Mouse (Mus musculus): ENCODE results near the gene Cdr2l. TPM values are rescaled to one million over a fixed set of nuclear protein-coding genes. Genes with fewer than 3 reads are reported as not detected.
"Not testable (repeated sequence)": the region's sequence is repeated elsewhere in the genome, so short reads cannot be mapped to it uniquely, and the experiment has no call there.

Cdr2l gene
- polyA plus RNA-seq, 1 experiment from 2014 or later = 18.5 TPM

DNA sequence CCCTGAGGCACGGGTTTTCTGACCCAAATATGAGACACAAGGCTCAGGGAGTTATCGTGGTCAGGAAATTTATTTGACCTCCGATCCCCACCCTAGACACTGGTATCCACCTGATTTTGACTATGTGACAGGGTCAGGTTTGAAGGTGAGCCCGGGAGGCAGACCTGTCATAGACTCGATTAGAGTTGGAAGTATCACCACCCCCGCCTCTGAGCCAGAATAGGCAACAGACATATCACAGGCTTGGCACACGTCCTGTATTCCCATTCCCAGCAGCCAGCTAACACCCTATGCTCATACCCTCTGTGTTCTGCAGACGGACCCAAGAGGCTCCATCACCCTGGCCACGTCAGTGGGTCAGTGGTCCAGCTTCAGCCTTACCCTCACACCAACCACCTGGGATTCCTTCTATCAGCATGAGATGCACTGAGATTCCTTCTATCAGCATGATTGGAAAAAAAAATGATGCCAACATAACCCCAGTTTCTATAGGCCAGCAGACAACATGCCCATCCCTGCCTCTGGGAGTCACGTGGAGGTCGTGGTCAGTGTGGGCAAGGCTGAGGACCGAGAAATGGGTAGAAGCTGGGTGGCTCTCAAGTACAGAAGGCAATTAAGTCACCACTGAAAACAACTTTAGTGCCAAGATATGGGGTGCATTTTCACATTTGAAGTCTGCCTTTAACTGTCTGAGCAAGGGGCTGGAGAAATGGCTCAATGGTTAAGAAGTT lies 6.9 kb upstream of the Cdr2l start:
- Histone ChIP-seq H3K36me3 (ENCODE audit: control insufficient read depth, insufficient read depth, low read length) (no peaks in the 10 kb centered on the region), H3K4me1 (ENCODE audit: control insufficient read depth, insufficient read depth, low read length) (peaks cover 15% of the 10 kb centered on the region; the same call in 1 of the 2 replicates), H3K27ac (ENCODE audit: low read length) (peak overlapping the region; percentile 85), H3K9ac (ENCODE audit: low read depth, low read length) (peak overlapping the region; percentile 76), H3K4me3 (ENCODE audit: low read depth, low read length) (peak overlapping the region; percentile 51), H3K4me2 (ENCODE audit: low read length) (peak overlapping the region; percentile 63), H3K9me3 (replicated peaks; ENCODE audit: control insufficient read depth, low read length, poor library complexity, severe bottlenecking) (no peaks in the 10 kb centered on the region), H3K27me3 (ENCODE audit: control insufficient read depth, insufficient read depth, low read depth, low read length) (no peaks in the 10 kb centered on the region)
- 0 out of 2 replicates have a peak, but pooled peaks have one; percentile 8 for ATAC-seq
- WGBS = 69% methylated on average over 12 of the region's 12 CpGs

GRCm38 (mm10) chr11:115376722-115377121 lies 5.0 kb upstream of the Cdr2l start:
- no peak overlapping the region for H3K9ac ChIP-seq (ENCODE audit: low read depth, low read length)
- no peak overlapping the region for H3K4me3 ChIP-seq (ENCODE audit: low read depth, low read length)
- no peak overlapping the region for H3K4me2 ChIP-seq (ENCODE audit: low read length)
- no peaks in the 10 kb centered on the region for H3K9me3 ChIP-seq (replicated peaks; ENCODE audit: control insufficient read depth, low read length, poor library complexity, severe bottlenecking)
- peaks cover 20% of the 10 kb centered on the region; the same call in 1 of the 2 replicates for H3K4me1 ChIP-seq (ENCODE audit: control insufficient read depth, insufficient read depth, low read length)
- 73% methylated on average over 7 of the region's 7 CpGs for WGBS
- H3K36me3 ChIP-seq (ENCODE audit: control insufficient read depth, insufficient read depth, low read length) = no peaks in the 10 kb centered on the region
- no peak for ATAC-seq
- no peaks in the 10 kb centered on the region for H3K27me3 ChIP-seq (ENCODE audit: control insufficient read depth, insufficient read depth, low read depth, low read length)
- no peak overlapping the region for H3K27ac ChIP-seq (ENCODE audit: low read length)

DNA sequence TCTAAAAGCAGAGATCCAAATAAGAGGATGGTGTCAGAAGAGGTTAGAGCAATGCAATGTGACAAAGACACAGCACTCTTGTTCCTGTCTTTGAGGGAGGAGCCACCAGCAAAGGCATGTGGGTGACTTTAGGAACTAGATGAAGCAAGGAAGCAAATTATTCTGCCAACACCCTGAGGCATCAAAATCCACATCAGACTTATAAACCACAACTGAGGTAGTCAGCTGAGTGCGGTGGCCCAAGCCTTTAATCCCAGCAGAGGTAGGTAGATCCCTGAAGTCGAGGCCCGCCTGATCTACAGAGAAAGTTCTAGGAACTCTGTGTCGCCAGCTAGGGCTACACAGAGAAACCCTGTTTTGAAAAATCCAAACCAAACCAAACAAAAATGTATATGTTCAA lies 4.5 kb upstream of the Cdr2l start:
- Histone ChIP-seq H3K4me1 (ENCODE audit: control insufficient read depth, insufficient read depth, low read length) (peaks cover 20% of the 10 kb centered on the region; the same call in 1 of the 2 replicates), H3K27me3 (ENCODE audit: control insufficient read depth, insufficient read depth, low read depth, low read length) (no peaks in the 10 kb centered on the region), H3K36me3 (ENCODE audit: control insufficient read depth, insufficient read depth, low read length) (no peaks in the 10 kb centered on the region), H3K4me2 (ENCODE audit: low read length) (no peak overlapping the region), H3K9me3 (replicated peaks; ENCODE audit: control insufficient read depth, low read length, poor library complexity, severe bottlenecking) (no peaks in the 10 kb centered on the region), H3K4me3 (ENCODE audit: low read depth, low read length) (no peak overlapping the region), H3K27ac (ENCODE audit: low read length) (no peak overlapping the region), H3K9ac (ENCODE audit: low read depth, low read length) (no peak overlapping the region)
- WGBS = 92% methylated on average over 4 of the region's 4 CpGs
- ATAC-seq = no peak

DNA sequence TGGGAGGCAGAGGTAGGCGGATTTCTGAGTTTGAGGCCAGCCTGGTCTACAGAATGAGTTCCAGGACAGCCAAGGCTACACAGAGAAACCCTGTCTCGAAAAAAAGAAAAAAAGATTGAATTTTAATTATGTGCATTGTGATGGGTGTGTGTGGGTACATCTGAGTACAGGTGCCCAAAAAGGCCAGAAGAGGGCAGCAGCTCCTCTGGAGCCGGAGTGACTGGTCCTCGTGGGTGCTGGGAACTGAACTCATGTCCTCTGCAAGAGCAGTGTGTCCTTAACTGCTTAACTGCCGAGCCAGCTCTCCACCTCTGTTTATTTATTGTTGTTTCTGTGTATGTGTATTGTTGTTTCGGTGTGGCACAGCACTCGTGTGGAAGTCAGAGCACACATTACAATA lies 3.9 kb upstream of the Cdr2l start:
- peaks cover 23% of the 10 kb centered on the region for H3K4me1 ChIP-seq (ENCODE audit: control insufficient read depth, insufficient read depth, low read length)
- H3K4me3 ChIP-seq (ENCODE audit: low read depth, low read length) = no peak overlapping the region
- H3K4me2 ChIP-seq (ENCODE audit: low read length) = no peak overlapping the region
- WGBS = 88% methylated on average over 7 of the region's 7 CpGs
- no peaks in the 10 kb centered on the region for H3K36me3 ChIP-seq (ENCODE audit: control insufficient read depth, insufficient read depth, low read length)
- no peaks in the 10 kb centered on the region for H3K27me3 ChIP-seq (ENCODE audit: control insufficient read depth, insufficient read depth, low read depth, low read length)
- H3K9me3 ChIP-seq (replicated peaks; ENCODE audit: control insufficient read depth, low read length, poor library complexity, severe bottlenecking) = no peaks in the 10 kb centered on the region
- no peak overlapping the region for H3K9ac ChIP-seq (ENCODE audit: low read depth, low read length)
- H3K27ac ChIP-seq (ENCODE audit: low read length) = no peak overlapping the region
- ATAC-seq = no peak

GRCm38 (mm10) chr11:115381276-115381675 lies 440 bp upstream of the Cdr2l start:
- Histone ChIP-seq H3K4me3 (ENCODE audit: low read depth, low read length) (peak overlapping the region; percentile 80), H3K4me1 (ENCODE audit: control insufficient read depth, insufficient read depth, low read length) (peaks cover 33% of the 10 kb centered on the region), H3K27ac (ENCODE audit: low read length) (peak overlapping the region; percentile 31), H3K27me3 (ENCODE audit: control insufficient read depth, insufficient read depth, low read depth, low read length) (no peaks in the 10 kb centered on the region), H3K36me3 (ENCODE audit: control insufficient read depth, insufficient read depth, low read length) (no peaks in the 10 kb centered on the region), H3K9ac (ENCODE audit: low read depth, low read length) (no peak overlapping the region; the same call in 1 of the 2 replicates), H3K4me2 (ENCODE audit: low read length) (peak overlapping the region; percentile 91), H3K9me3 (replicated peaks; ENCODE audit: control insufficient read depth, low read length, poor library complexity, severe bottlenecking) (no peaks in the 10 kb centered on the region)
- WGBS = 13% methylated on average over 9 of the region's 9 CpGs
- ATAC-seq = no peak

DNA sequence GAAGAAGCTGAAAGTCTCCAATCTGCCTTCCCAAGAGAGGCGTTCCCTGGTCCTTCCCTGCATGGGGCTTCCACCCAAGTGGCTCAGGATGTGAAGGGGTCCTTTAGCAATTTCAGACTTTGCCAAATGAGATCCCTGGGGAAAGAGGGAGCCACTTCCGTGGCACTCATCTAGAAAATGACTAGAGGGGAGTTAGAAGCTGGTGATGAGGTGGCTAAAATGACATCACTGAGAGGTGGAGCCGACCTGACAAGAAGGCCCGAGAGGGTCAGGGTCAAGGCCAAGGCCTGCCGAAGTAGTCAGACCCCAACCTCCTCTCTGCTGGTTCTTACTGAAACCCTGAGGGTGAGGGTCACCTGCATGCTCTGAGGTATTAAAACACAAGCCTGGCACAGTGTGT lies 1.2 kb downstream of the Cdr2l start:
- ATAC-seq = no peak
- Histone ChIP-seq H3K4me2 (ENCODE audit: low read length) (peak overlapping the region; percentile 91), H3K27ac (ENCODE audit: low read length) (peak overlapping the region; percentile 65), H3K27me3 (ENCODE audit: control insufficient read depth, insufficient read depth, low read depth, low read length) (no peaks in the 10 kb centered on the region), H3K36me3 (ENCODE audit: control insufficient read depth, insufficient read depth, low read length) (no peaks in the 10 kb centered on the region), H3K4me3 (ENCODE audit: low read depth, low read length) (peak overlapping the region; percentile 80), H3K9me3 (replicated peaks; ENCODE audit: control insufficient read depth, low read length, poor library complexity, severe bottlenecking) (no peaks in the 10 kb centered on the region), H3K9ac (ENCODE audit: low read depth, low read length) (peak overlapping the region; percentile 95), H3K4me1 (ENCODE audit: control insufficient read depth, insufficient read depth, low read length) (peaks cover 33% of the 10 kb centered on the region)
- 7% methylated on average over 5 of the region's 5 CpGs for WGBS

DNA sequence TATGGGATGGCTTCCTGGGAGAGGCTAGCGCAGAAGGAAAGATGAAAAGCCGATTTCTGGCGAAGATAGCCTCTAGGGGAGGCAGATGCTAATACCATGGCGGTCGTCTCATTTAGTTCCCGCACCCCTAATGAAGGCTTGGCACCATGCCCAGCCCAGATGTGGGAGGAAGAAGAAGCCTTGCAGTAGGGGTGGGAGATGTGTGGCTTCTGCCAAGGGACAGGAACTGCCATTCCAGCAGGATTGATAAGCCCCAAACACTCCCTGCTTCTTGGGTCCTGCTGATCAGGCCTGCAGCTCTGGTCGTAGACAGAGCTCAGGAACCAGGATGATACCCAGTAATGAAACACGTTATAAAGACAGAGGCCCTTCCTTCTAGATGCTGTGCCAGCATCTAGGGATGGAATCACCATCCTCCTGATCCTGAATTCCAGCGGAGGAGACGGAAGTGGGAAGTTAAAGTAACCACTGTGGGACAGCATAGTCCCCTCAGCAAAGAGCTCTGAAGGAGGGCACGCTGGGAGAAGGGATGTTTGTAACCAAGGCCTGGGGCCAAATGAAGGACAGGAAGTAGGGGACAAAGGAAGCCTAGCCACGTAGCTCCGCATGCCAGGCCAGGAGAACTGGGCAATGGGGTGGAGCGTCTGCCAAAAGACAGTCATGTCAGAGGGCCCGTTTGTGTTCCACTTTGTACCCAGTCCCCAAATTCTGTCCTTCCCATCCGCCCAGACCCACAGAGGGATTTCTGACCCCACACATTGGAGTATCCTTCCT lies 2.2 kb downstream of the Cdr2l start:
- Histone ChIP-seq H3K4me3 (ENCODE audit: low read depth, low read length) (peak overlapping the region; percentile 80), H3K4me2 (ENCODE audit: low read length) (peak overlapping the region; percentile 91), H3K9ac (ENCODE audit: low read depth, low read length) (peak overlapping the region; percentile 95), H3K36me3 (ENCODE audit: control insufficient read depth, insufficient read depth, low read length) (no peaks in the 10 kb centered on the region), H3K9me3 (replicated peaks; ENCODE audit: control insufficient read depth, low read length, poor library complexity, severe bottlenecking) (no peaks in the 10 kb centered on the region), H3K4me1 (ENCODE audit: control insufficient read depth, insufficient read depth, low read length) (peaks cover 33% of the 10 kb centered on the region), H3K27me3 (ENCODE audit: control insufficient read depth, insufficient read depth, low read depth, low read length) (no peaks in the 10 kb centered on the region), H3K27ac (ENCODE audit: low read length) (peak overlapping the region; percentile 65)
- no peak for ATAC-seq
- WGBS = 33% methylated on average over 16 of the region's 16 CpGs

GRCm38 (mm10) chr11:115384587-115384986 lies 2.9 kb downstream of the Cdr2l start:
- Histone ChIP-seq H3K27me3 (ENCODE audit: control insufficient read depth, insufficient read depth, low read depth, low read length) (no peaks in the 10 kb centered on the region), H3K27ac (ENCODE audit: low read length) (no peak overlapping the region), H3K9me3 (replicated peaks; ENCODE audit: control insufficient read depth, low read length, poor library complexity, severe bottlenecking) (no peaks in the 10 kb centered on the region), H3K36me3 (ENCODE audit: control insufficient read depth, insufficient read depth, low read length) (no peaks in the 10 kb centered on the region), H3K4me2 (ENCODE audit: low read length) (peak overlapping the region; percentile 91; the same call in 1 of the 2 replicates), H3K9ac (ENCODE audit: low read depth, low read length) (no peak overlapping the region), H3K4me1 (ENCODE audit: control insufficient read depth, insufficient read depth, low read length) (peaks cover 33% of the 10 kb centered on the region), H3K4me3 (ENCODE audit: low read depth, low read length) (no peak overlapping the region)
- no peak for ATAC-seq
- WGBS = 77% methylated on average over 5 of the region's 5 CpGs

GRCm38 (mm10) chr11:115386859-115387258 lies 5.1 kb downstream of the Cdr2l start:
- not testable (repeated sequence) for H3K9me3 ChIP-seq (replicated peaks; ENCODE audit: control insufficient read depth, low read length, poor library complexity, severe bottlenecking); H3K9ac ChIP-seq (ENCODE audit: low read depth, low read length); H3K4me2 ChIP-seq (ENCODE audit: low read length); H3K4me3 ChIP-seq (ENCODE audit: low read depth, low read length); H3K27me3 ChIP-seq (ENCODE audit: control insufficient read depth, insufficient read depth, low read depth, low read length); H3K27ac ChIP-seq (ENCODE audit: low read length); ATAC-seq
- Histone ChIP-seq H3K4me1 (ENCODE audit: control insufficient read depth, insufficient read depth, low read length) (peaks cover 28% of the 10 kb centered on the region), H3K36me3 (ENCODE audit: control insufficient read depth, insufficient read depth, low read length) (peaks cover 14% of the 10 kb centered on the region)
- WGBS = 87% methylated on average over 3 of the region's 3 CpGs
